Mouse (Mus musculus) bone marrow macrophage, adult 2 months (primary cell): ENCODE data around the gene Rcan2.

Source experiments
- CTCF ChIP-seq: IDR thresholded peaks from 2 replicates; pipeline ENCODE4 v1.5.1; 2012; ENCODE audit warnings: low read depth, mild to moderate bottlenecking, low read length, moderate library complexity
- POLR2A ChIP-seq: IDR thresholded peaks from 2 replicates; pipeline ENCODE4 v1.6.1; 2012; ENCODE audit warnings: mild to moderate bottlenecking, low read depth, low read length, borderline replicate concordance

GRCm38 (mm10) chr17:44004401-44004800, 203.2 kb downstream of the Rcan2 start:
- no peak for TF ChIP-seq POLR2A
- TF ChIP-seq CTCF: no peak
